Mouse (Mus musculus) neural tube, embryonic 13.5 days (tissue): Measurements from ENCODE around the gene Frrs1l. TPM values are rescaled to one million over a fixed set of nuclear protein-coding genes. Genes with fewer than 3 reads are reported as not detected.

Experiments
- polyA plus RNA-seq: library from polyadenylated mRNA; unstranded; fragments of >200 nt; fragmentation: Nextera tagmentation; extraction: Ambion mirVana; gene quantifications from 2 replicates; pipeline ENCODE4 v1.2.1, GENCODE M21; 2015

The Frrs1l gene
- polyA plus RNA-seq, 1 experiment from 2014 or later, result 13.8 TPM

Other genes with a start within 250 kb of the Frrs1l start
- not detected in 2 replicates for gene Actl7b, start 248.9 kb downstream of the Frrs1l start, polyA plus RNA-seq
- not detected in 2 replicates for gene Actl7a, start 247.0 kb downstream of the Frrs1l start, polyA plus RNA-seq
- gene Elp1, start 188.1 kb downstream of the Frrs1l start, polyA plus RNA-seq, result 54.1 and 55.8 TPM in 2 replicates
- 14.7 and 18.8 TPM in 2 replicates for gene Fam206a, start 188.0 kb downstream of the Frrs1l start, polyA plus RNA-seq
- gene Ctnnal1, start 125.2 kb downstream of the Frrs1l start, polyA plus RNA-seq, result 25.1 and 25.5 TPM in 2 replicates
- 6.4 and 7.3 TPM in 2 replicates for gene Tmem245, start 43.0 kb downstream of the Frrs1l start, polyA plus RNA-seq
- gene Epb41l4b, start 153.0 kb upstream of the Frrs1l start, polyA plus RNA-seq, result 1.9 and 2.3 TPM in 2 replicates